Mouse (Mus musculus): ENCODE data around the gene Dtx4. TPM values are rescaled to one million over a fixed set of nuclear protein-coding genes. Genes with fewer than 3 reads are reported as not detected.
"Not testable (repeated sequence)": the region's sequence is repeated elsewhere in the genome, so short reads cannot be mapped to it uniquely, and the experiment has no call there.

The Dtx4 gene
- total RNA-seq (2021) = 1 to 10 TPM; 5.7 to 6.2 TPM
- 3.7 and 5.0 TPM in 2 replicates for polyA plus RNA-seq (2012; rRNA removed)
- long read RNA-seq, full-length matches to known transcripts = 6 of 11 reads
- long read RNA-seq, partial matches to known transcripts = 1 of 11 reads
- long read RNA-seq, other reads (novel, unspliced or antisense) = 4 of 11 reads

- Histone ChIP-seq H3K9ac (ENCODE audit: low read depth, low read length) (peak within 1 kb of the TSS; percentile 72), H3K4me1 (ENCODE audit: control insufficient read depth, insufficient read depth, low read length) (no peaks in the 10 kb centered on the region), H3K36me3 (ENCODE audit: control insufficient read depth, insufficient read depth, low read length) (no peaks in the 10 kb centered on the region), H3K27me3 (ENCODE audit: control insufficient read depth, insufficient read depth, low read length) (peaks cover 6% of the 10 kb centered on the region), H3K79me2 (replicated peaks; ENCODE audit: control insufficient read depth, insufficient read depth, low read length) (no peaks in the 10 kb centered on the region), H3K4me3 (peak within 1 kb of the TSS; percentile 63), H3K27ac (peak within 1 kb of the TSS; percentile 77)
- TF ChIP-seq EP300 (IDR thresholded peaks at IDR 0.05; ENCODE audit: insufficient read depth, low read depth, low read length) = peak; percentile 84; the same call in 1 of the 2 replicates
- TF ChIP-seq POLR2A (IDR thresholded peaks at IDR 0.05; ENCODE audit: insufficient read depth, low read depth, low read length) = 0 out of 2 replicates have a peak, but pooled peaks have one; percentile 11
- TF ChIP-seq CTCF (IDR thresholded peaks at IDR 0.05) = peak; percentile 82
- WGBS = under 1% methylated on average over 73 of the region's 80 CpGs
- intact Hi-C loops (cut with DNase I) = loop anchor here (5.0 kb wide), 2 partner anchors 34 to 69 kb away; no protein-coding TSS in a partner anchor
- DNase-seq = peak; percentile 91 to 92
Measured at GRCm38 (mm10) chr19:12501370-12502347, at the start of gene Dtx4. TSS of gene Dtx4 (minus strand) at chr19:12501454.

- Histone ChIP-seq H3K4me1 (ENCODE audit: control insufficient read depth, insufficient read depth, low read length) (no peaks in the 10 kb centered on the region), H3K27ac (no peak overlapping the region), H3K27me3 (ENCODE audit: control insufficient read depth, insufficient read depth, low read length) (no peaks in the 10 kb centered on the region), H3K4me3 (no peak overlapping the region), H3K9ac (ENCODE audit: low read depth, low read length) (no peak overlapping the region), H3K79me2 (replicated peaks; ENCODE audit: control insufficient read depth, insufficient read depth, low read length) (no peaks in the 10 kb centered on the region), H3K36me3 (ENCODE audit: control insufficient read depth, insufficient read depth, low read length) (no peaks in the 10 kb centered on the region)
- TF ChIP-seq CTCF (IDR thresholded peaks at IDR 0.05) (no peak), EP300 (IDR thresholded peaks at IDR 0.05; ENCODE audit: insufficient read depth, low read depth, low read length) (no peak), POLR2A (IDR thresholded peaks at IDR 0.05; ENCODE audit: insufficient read depth, low read depth, low read length) (no peak)
- intact Hi-C loops (cut with DNase I) = no loop called here
- 79% methylated on average over 5 of the region's 5 CpGs for WGBS
- no peak for DNase-seq
Measured at GRCm38 (mm10) chr19:12550005-12550942, 49.0 kb upstream of the Dtx4 start.

- DNase-seq = peak; percentile 35 to 36
- WGBS = 70% methylated on average over 5 of the region's 5 CpGs
- TF ChIP-seq CTCF (IDR thresholded peaks at IDR 0.05) (peak; percentile 76), POLR2A (IDR thresholded peaks at IDR 0.05; ENCODE audit: insufficient read depth, low read depth, low read length) (no peak)
- H3K36me3 ChIP-seq (ENCODE audit: control insufficient read depth, insufficient read depth, low read length) = no peaks in the 10 kb centered on the region
- H3K4me1 ChIP-seq (ENCODE audit: control insufficient read depth, insufficient read depth, low read length) = no peaks in the 10 kb centered on the region
- no peak overlapping the region for H3K27ac ChIP-seq
- intact Hi-C loops (cut with DNase I) = loop anchor here (1.0 kb wide), 1 partner anchor 43 kb away; no protein-coding TSS in a partner anchor
- no peaks in the 10 kb centered on the region for H3K27me3 ChIP-seq (ENCODE audit: control insufficient read depth, insufficient read depth, low read length)
- no peaks in the 10 kb centered on the region for H3K79me2 ChIP-seq (replicated peaks; ENCODE audit: control insufficient read depth, insufficient read depth, low read length)
- H3K9ac ChIP-seq (ENCODE audit: low read depth, low read length) = no peak overlapping the region
- H3K4me3 ChIP-seq = no peak overlapping the region
Measured at GRCm38 (mm10) chr19:12549166-12549565, 47.9 kb upstream of the Dtx4 start.

GRCm38 (mm10) chr19:12545440-12545839 lies 44.2 kb upstream of the Dtx4 start, which contains the start of gene Fam111a:
TSS of gene Fam111a (plus strand) at chr19:12545740.
- H3K36me3 ChIP-seq (ENCODE audit: control insufficient read depth, insufficient read depth, low read length); DNase-seq; H3K4me3 ChIP-seq; H3K79me2 ChIP-seq (replicated peaks; ENCODE audit: control insufficient read depth, insufficient read depth, low read length); H3K27ac ChIP-seq; H3K4me1 ChIP-seq (ENCODE audit: control insufficient read depth, insufficient read depth, low read length); H3K27me3 ChIP-seq (ENCODE audit: control insufficient read depth, insufficient read depth, low read length); H3K9ac ChIP-seq (ENCODE audit: low read depth, low read length); intact Hi-C loops (cut with DNase I): not testable (repeated sequence)
- WGBS = 88% methylated on average over 11 of the region's 11 CpGs

GRCm38 (mm10) chr19:12541644-12542043 lies 40.4 kb upstream of the Dtx4 start:
- Histone ChIP-seq H3K4me3 (no peak overlapping the region), H3K9ac (ENCODE audit: low read depth, low read length) (no peak overlapping the region), H3K27me3 (ENCODE audit: control insufficient read depth, insufficient read depth, low read length) (no peaks in the 10 kb centered on the region), H3K36me3 (ENCODE audit: control insufficient read depth, insufficient read depth, low read length) (no peaks in the 10 kb centered on the region), H3K4me1 (ENCODE audit: control insufficient read depth, insufficient read depth, low read length) (no peaks in the 10 kb centered on the region), H3K79me2 (replicated peaks; ENCODE audit: control insufficient read depth, insufficient read depth, low read length) (no peaks in the 10 kb centered on the region), H3K27ac (no peak overlapping the region)
- WGBS = 33% methylated on average over 2 of the region's 2 CpGs
- intact Hi-C loops (cut with DNase I) = no loop called here
- DNase-seq = peak in 1 of 2 experiments; percentile 9
- TF ChIP-seq EP300 (IDR thresholded peaks at IDR 0.05; ENCODE audit: insufficient read depth, low read depth, low read length) (no peak), CTCF (IDR thresholded peaks at IDR 0.05) (no peak), POLR2A (IDR thresholded peaks at IDR 0.05; ENCODE audit: insufficient read depth, low read depth, low read length) (no peak)

Measured in heart, adult 2 months (tissue).